Mouse (Mus musculus): Measurements from ENCODE around the gene Cuedc1. TPM values are rescaled to one million over a fixed set of nuclear protein-coding genes. Genes with fewer than 3 reads are reported as not detected.

The Cuedc1 gene
- polyA plus RNA-seq, 1 experiment: not detected

GRCm38 (mm10) chr11:88180959-88181619 lies 83.2 kb downstream of the Cuedc1 start:
- 12% methylated on average over 16 of the region's 16 CpGs for WGBS
- Histone ChIP-seq H3K4me1 (ENCODE audit: control insufficient read depth, insufficient read depth, low read length) (peaks cover 15% of the 10 kb centered on the region), H3K4me3 (ENCODE audit: insufficient read depth, low read depth, low read length) (no peak overlapping the region), H3K27ac (ENCODE audit: insufficient read depth, low read depth, low read length) (no peak overlapping the region)
- no peak for TF ChIP-seq POLR2A (IDR thresholded peaks at IDR 0.05; ENCODE audit: insufficient read depth, low read depth, low read length)
- TF ChIP-seq CTCF (IDR thresholded peaks at IDR 0.05; ENCODE audit: insufficient read depth, low read depth, low read length): no peak

GRCm38 (mm10) chr11:88184632-88185180 lies 86.8 kb downstream of the Cuedc1 start:
- H3K4me3 ChIP-seq (ENCODE audit: insufficient read depth, low read depth, low read length): no peak overlapping the region
- TF ChIP-seq POLR2A (IDR thresholded peaks at IDR 0.05; ENCODE audit: insufficient read depth, low read depth, low read length) (no peak), CTCF (IDR thresholded peaks at IDR 0.05; ENCODE audit: insufficient read depth, low read depth, low read length) (no peak)
- H3K4me1 ChIP-seq (ENCODE audit: control insufficient read depth, insufficient read depth, low read length): peaks cover 40% of the 10 kb centered on the region
- 90% methylated on average over 17 of the region's 17 CpGs for WGBS
- no peak overlapping the region for H3K27ac ChIP-seq (ENCODE audit: insufficient read depth, low read depth, low read length)

GRCm38 (mm10) chr11:88186078-88186946 lies 88.5 kb downstream of the Cuedc1 start:
- H3K4me3 ChIP-seq (ENCODE audit: insufficient read depth, low read depth, low read length): no peak overlapping the region
- peak overlapping the region; percentile 32; the same call in 1 of the 2 replicates for H3K27ac ChIP-seq (ENCODE audit: insufficient read depth, low read depth, low read length)
- 81% methylated on average over 14 of the region's 14 CpGs for WGBS
- peaks cover 27% of the 10 kb centered on the region for H3K4me1 ChIP-seq (ENCODE audit: control insufficient read depth, insufficient read depth, low read length)
- no peak for TF ChIP-seq POLR2A (IDR thresholded peaks at IDR 0.05; ENCODE audit: insufficient read depth, low read depth, low read length)
- no peak for TF ChIP-seq CTCF (IDR thresholded peaks at IDR 0.05; ENCODE audit: insufficient read depth, low read depth, low read length)

- TF ChIP-seq POLR2A (IDR thresholded peaks at IDR 0.05; ENCODE audit: insufficient read depth, low read depth, low read length): no peak
- no peak for TF ChIP-seq CTCF (IDR thresholded peaks at IDR 0.05; ENCODE audit: insufficient read depth, low read depth, low read length)
- Histone ChIP-seq H3K27ac (ENCODE audit: insufficient read depth, low read depth, low read length) (peak overlapping the region; percentile 32; the same call in 1 of the 2 replicates), H3K4me3 (ENCODE audit: insufficient read depth, low read depth, low read length) (no peak overlapping the region), H3K4me1 (ENCODE audit: control insufficient read depth, insufficient read depth, low read length) (peaks cover 25% of the 10 kb centered on the region)
- 35% methylated on average over 2 of the region's 2 CpGs for WGBS
Measured at GRCm38 (mm10) chr11:88186947-88187243, 89.0 kb downstream of the Cuedc1 start.

GRCm38 (mm10) chr11:88187417-88188133 lies 89.7 kb downstream of the Cuedc1 start:
- Histone ChIP-seq H3K4me3 (ENCODE audit: insufficient read depth, low read depth, low read length) (peak overlapping the region; percentile 31), H3K4me1 (ENCODE audit: control insufficient read depth, insufficient read depth, low read length) (peaks cover 25% of the 10 kb centered on the region), H3K27ac (ENCODE audit: insufficient read depth, low read depth, low read length) (peak overlapping the region; percentile 32)
- TF ChIP-seq POLR2A (IDR thresholded peaks at IDR 0.05; ENCODE audit: insufficient read depth, low read depth, low read length) (no peak), CTCF (IDR thresholded peaks at IDR 0.05; ENCODE audit: insufficient read depth, low read depth, low read length) (peak; percentile 80)
- WGBS: 5% methylated on average over 25 of the region's 25 CpGs

GRCm38 (mm10) chr11:88188216-88188615 lies 90.4 kb downstream of the Cuedc1 start:
- Histone ChIP-seq H3K27ac (ENCODE audit: insufficient read depth, low read depth, low read length) (peak overlapping the region; percentile 32), H3K4me1 (ENCODE audit: control insufficient read depth, insufficient read depth, low read length) (peaks cover 25% of the 10 kb centered on the region), H3K4me3 (ENCODE audit: insufficient read depth, low read depth, low read length) (0 out of 2 replicates have a peak overlapping the region, but pooled peaks have one; percentile 31)
- TF ChIP-seq POLR2A (IDR thresholded peaks at IDR 0.05; ENCODE audit: insufficient read depth, low read depth, low read length) (no peak), CTCF (IDR thresholded peaks at IDR 0.05; ENCODE audit: insufficient read depth, low read depth, low read length) (no peak)
- WGBS: 59% methylated on average over 8 of the region's 8 CpGs

- Histone ChIP-seq H3K4me1 (ENCODE audit: control insufficient read depth, insufficient read depth, low read length) (peaks cover 25% of the 10 kb centered on the region), H3K4me3 (ENCODE audit: insufficient read depth, low read depth, low read length) (no peak overlapping the region), H3K27ac (ENCODE audit: insufficient read depth, low read depth, low read length) (no peak overlapping the region)
- 97% methylated on average over 7 of the region's 7 CpGs for WGBS
- no peak for TF ChIP-seq POLR2A (IDR thresholded peaks at IDR 0.05; ENCODE audit: insufficient read depth, low read depth, low read length)
- no peak for TF ChIP-seq CTCF (IDR thresholded peaks at IDR 0.05; ENCODE audit: insufficient read depth, low read depth, low read length)
Measured at GRCm38 (mm10) chr11:88188635-88189034, 90.8 kb downstream of the Cuedc1 start.

- TF ChIP-seq POLR2A (IDR thresholded peaks at IDR 0.05; ENCODE audit: insufficient read depth, low read depth, low read length): no peak
- no peak for TF ChIP-seq CTCF (IDR thresholded peaks at IDR 0.05; ENCODE audit: insufficient read depth, low read depth, low read length)
- WGBS: 60% methylated on average over 4 of the region's 4 CpGs
- Histone ChIP-seq H3K27ac (ENCODE audit: insufficient read depth, low read depth, low read length) (no peak overlapping the region), H3K4me3 (ENCODE audit: insufficient read depth, low read depth, low read length) (no peak overlapping the region), H3K4me1 (ENCODE audit: control insufficient read depth, insufficient read depth, low read length) (peaks cover 11% of the 10 kb centered on the region)
Measured at GRCm38 (mm10) chr11:88192595-88192994, 94.7 kb downstream of the Cuedc1 start.
